Mouse (Mus musculus) layer of hippocampus, adult 9-10 months (tissue): ENCODE results near the gene Ankrd12.
"Not testable (repeated sequence)": the region's sequence is repeated elsewhere in the genome, so short reads cannot be mapped to it uniquely, and the experiment has no call there.

ENCODE experiments used
- DNase-seq: peaks from one replicate; pipeline ENCODE4 v3.0.0; 2022; ENCODE audit warnings: low spot score

Gene Ankrd12

GRCm38 (mm10) chr17:66084486-66084885 is 7.6 kb upstream of the Ankrd12 start:
- DNase-seq: no peak

GRCm38 (mm10) chr17:66077437-66077850 is 555 bp upstream of the Ankrd12 start:
- DNase-seq: no peak

GRCm38 (mm10) chr17:66076174-66076927 is 538 bp downstream of the Ankrd12 start:
- DNase-seq: no peak

- no peak for DNase-seq
Observed at GRCm38 (mm10) chr17:66075827-66076173, 1.1 kb downstream of the Ankrd12 start.

- no peak for DNase-seq
Observed at GRCm38 (mm10) chr17:66073971-66074370, 2.9 kb downstream of the Ankrd12 start.

GRCm38 (mm10) chr17:66069036-66069435 is 7.9 kb downstream of the Ankrd12 start:
- not testable (repeated sequence) for DNase-seq

GRCm38 (mm10) chr17:66065115-66065514 is 11.8 kb downstream of the Ankrd12 start:
- no peak for DNase-seq

GRCm38 (mm10) chr17:66061241-66061938 is 15.5 kb downstream of the Ankrd12 start:
- DNase-seq: no peak

GRCm38 (mm10) chr17:66058160-66058559 is 18.7 kb downstream of the Ankrd12 start:
- no peak for DNase-seq

GRCm38 (mm10) chr17:66057145-66057544 is 19.7 kb downstream of the Ankrd12 start:
- DNase-seq: no peak

GRCm38 (mm10) chr17:66053349-66053748 is 23.5 kb downstream of the Ankrd12 start:
- DNase-seq: no peak

GRCm38 (mm10) chr17:66048795-66049194 is 28.1 kb downstream of the Ankrd12 start:
- DNase-seq: no peak

- DNase-seq: no peak
Observed at GRCm38 (mm10) chr17:66048199-66048598, 28.7 kb downstream of the Ankrd12 start.

GRCm38 (mm10) chr17:66043679-66044078 is 33.2 kb downstream of the Ankrd12 start:
- not testable (repeated sequence) for DNase-seq

- no peak for DNase-seq
Observed at GRCm38 (mm10) chr17:66041020-66041419, 35.9 kb downstream of the Ankrd12 start.

GRCm38 (mm10) chr17:66033239-66033638 is 43.6 kb downstream of the Ankrd12 start:
- DNase-seq: no peak

GRCm38 (mm10) chr17:66031991-66032390 is 44.9 kb downstream of the Ankrd12 start:
- no peak for DNase-seq

GRCm38 (mm10) chr17:66024211-66024610 is 52.7 kb downstream of the Ankrd12 start:
- no peak for DNase-seq

- no peak for DNase-seq
Observed at GRCm38 (mm10) chr17:66011790-66012189, 65.1 kb downstream of the Ankrd12 start.

GRCm38 (mm10) chr17:66007892-66008291 is 69.0 kb downstream of the Ankrd12 start:
- no peak for DNase-seq

- no peak for DNase-seq
Observed at GRCm38 (mm10) chr17:66007473-66007872, 69.4 kb downstream of the Ankrd12 start.

GRCm38 (mm10) chr17:65988151-65988820 is 88.6 kb downstream of the Ankrd12 start:
- DNase-seq: no peak

- DNase-seq: not testable (repeated sequence)
Observed at GRCm38 (mm10) chr17:65976720-65977119, 100.2 kb downstream of the Ankrd12 start.
